Mouse (Mus musculus) lung, embryonic 15.5 days (tissue): ENCODE data around the gene Ift27. TPM values are rescaled to one million over a fixed set of nuclear protein-coding genes. Genes with fewer than 3 reads are reported as not detected.

Experiments
- ATAC-seq: fragments of 200-750 bp; cut with Nextera tagmentation; 2 replicates; pipeline ENCODE4 v1.8.0; 2017; ENCODE audit warnings: moderate number of reproducible peaks, borderline replicate concordance; ENCODE audit not compliant: low FRiP score, low TSS enrichment; ENCODE audit errors: extremely low read depth
- H3K27ac ChIP-seq: fragments of 300-500 bp; sonication (generic); 2 replicates; pipeline ENCODE4 v1.5.1; 2015; ENCODE audit warnings: moderate library complexity, mild to moderate bottlenecking, inconsistent platforms
- H3K27me3 ChIP-seq: fragments of 300-500 bp; sonication (generic); 2 replicates; pipeline ENCODE4 v1.6.1; 2015; ENCODE audit warnings: inconsistent platforms
- H3K36me3 ChIP-seq: fragments of 300-500 bp; sonication (generic); 2 replicates; pipeline ENCODE4 v1.6.1; 2015; ENCODE audit warnings: inconsistent platforms
- H3K4me1 ChIP-seq: fragments of 300-500 bp; sonication (generic); 2 replicates; pipeline ENCODE4 v1.6.1; 2015; ENCODE audit warnings: inconsistent platforms
- H3K4me2 ChIP-seq: fragments of 300-500 bp; sonication (generic); 2 replicates; pipeline ENCODE4 v1.6.1; 2015; ENCODE audit warnings: inconsistent platforms, mild to moderate bottlenecking, moderate library complexity
- H3K4me3 ChIP-seq: fragments of 300-500 bp; sonication (generic); 2 replicates; pipeline ENCODE4 v1.5.1; 2015; ENCODE audit warnings: mild to moderate bottlenecking, inconsistent platforms
- H3K9ac ChIP-seq: fragments of 300-500 bp; sonication (generic); 2 replicates; pipeline ENCODE4 v1.6.1; 2015; ENCODE audit warnings: inconsistent platforms
- H3K9me3 ChIP-seq: fragments of 300-500 bp; sonication (generic); 2 replicates; pipeline ENCODE4 v1.6.1; 2016; ENCODE audit warnings: inconsistent platforms
- WGBS: fragments of 180-500 bp; shearing (Covaris S2); methylation state at CpG from one replicate; pipeline ENCODE4 v1.1.7; 2015; 5-methylcytosine and 5-hydroxymethylcytosine counted together
- polyA plus RNA-seq: library from polyadenylated mRNA; unstranded; fragments of >200 nt; fragmentation: Nextera tagmentation; extraction: Ambion mirVana; gene quantifications from 2 replicates; pipeline ENCODE4 v1.2.1, GENCODE M21; 2015

Ift27 gene
- polyA plus RNA-seq, 1 experiment from 2014 or later: 88.0 TPM

- ATAC-seq: no peak
- H3K4me2 ChIP-seq: no peak overlapping the region
- H3K36me3 ChIP-seq: no peaks in the 10 kb centered on the region
- 93% methylated on average over 15 of the region's 15 CpGs for WGBS
- H3K4me3 ChIP-seq: no peak overlapping the region
- H3K27me3 ChIP-seq: no peaks in the 10 kb centered on the region
- no peak overlapping the region for H3K9ac ChIP-seq
- H3K27ac ChIP-seq: no peak overlapping the region
- H3K9me3 ChIP-seq: no peaks in the 10 kb centered on the region
- peaks cover 16% of the 10 kb centered on the region for H3K4me1 ChIP-seq
These were observed 3.2 kb downstream of the Ift27 start for GRCm38 (mm10) chr15:78170708-78171107.

- Histone ChIP-seq H3K4me1 (peaks cover 10% of the 10 kb centered on the region), H3K36me3 (no peaks in the 10 kb centered on the region), H3K9me3 (no peaks in the 10 kb centered on the region), H3K9ac (no peak overlapping the region), H3K4me3 (no peak overlapping the region), H3K4me2 (no peak overlapping the region), H3K27me3 (no peaks in the 10 kb centered on the region), H3K27ac (no peak overlapping the region)
- no peak for ATAC-seq
- 70% methylated on average over 11 of the region's 11 CpGs for WGBS
These were observed 4.3 kb downstream of the Ift27 start for GRCm38 (mm10) chr15:78169566-78169965.

- Histone ChIP-seq H3K36me3 (no peaks in the 10 kb centered on the region), H3K4me1 (no peaks in the 10 kb centered on the region), H3K27ac (no peak overlapping the region), H3K4me2 (no peak overlapping the region), H3K27me3 (no peaks in the 10 kb centered on the region), H3K9ac (no peak overlapping the region), H3K9me3 (no peaks in the 10 kb centered on the region), H3K4me3 (no peak overlapping the region)
- no peak for ATAC-seq
- 83% methylated on average over 4 of the region's 4 CpGs for WGBS
These were observed 8.6 kb downstream of the Ift27 start for GRCm38 (mm10) chr15:78165292-78165691.

- H3K27me3 ChIP-seq: no peaks in the 10 kb centered on the region
- WGBS: 91% methylated on average over 11 of the region's 11 CpGs
- H3K4me3 ChIP-seq: no peak overlapping the region
- no peaks in the 10 kb centered on the region for H3K4me1 ChIP-seq
- no peak overlapping the region for H3K9ac ChIP-seq
- no peaks in the 10 kb centered on the region for H3K36me3 ChIP-seq
- H3K27ac ChIP-seq: no peak overlapping the region
- no peaks in the 10 kb centered on the region for H3K9me3 ChIP-seq
- no peak overlapping the region for H3K4me2 ChIP-seq
- ATAC-seq: no peak
These were observed 9.4 kb downstream of the Ift27 start for GRCm38 (mm10) chr15:78164466-78164865.

- Histone ChIP-seq H3K4me1 (no peaks in the 10 kb centered on the region), H3K27ac (no peak overlapping the region), H3K36me3 (no peaks in the 10 kb centered on the region), H3K9me3 (no peaks in the 10 kb centered on the region), H3K4me2 (no peak overlapping the region), H3K27me3 (no peaks in the 10 kb centered on the region), H3K9ac (no peak overlapping the region), H3K4me3 (no peak overlapping the region)
- WGBS: 73% methylated on average over 9 of the region's 9 CpGs
- no peak for ATAC-seq
These were observed 12.0 kb downstream of the Ift27 start for GRCm38 (mm10) chr15:78161946-78162345.

GRCm38 (mm10) chr15:78158335-78158734 lies 15.6 kb downstream of the Ift27 start:
- Histone ChIP-seq H3K36me3 (no peaks in the 10 kb centered on the region), H3K27ac (no peak overlapping the region), H3K4me3 (no peak overlapping the region), H3K9me3 (no peaks in the 10 kb centered on the region), H3K4me2 (no peak overlapping the region), H3K4me1 (no peaks in the 10 kb centered on the region), H3K27me3 (no peaks in the 10 kb centered on the region), H3K9ac (no peak overlapping the region)
- WGBS: 67% methylated on average over 4 of the region's 5 CpGs
- no peak for ATAC-seq

GRCm38 (mm10) chr15:78157824-78158223 lies 16.1 kb downstream of the Ift27 start:
- no peak overlapping the region for H3K27ac ChIP-seq
- H3K9me3 ChIP-seq: no peaks in the 10 kb centered on the region
- no peak overlapping the region for H3K4me2 ChIP-seq
- no peaks in the 10 kb centered on the region for H3K27me3 ChIP-seq
- H3K36me3 ChIP-seq: no peaks in the 10 kb centered on the region
- H3K4me1 ChIP-seq: no peaks in the 10 kb centered on the region
- 55% methylated on average over 4 of the region's 4 CpGs for WGBS
- no peak overlapping the region for H3K9ac ChIP-seq
- no peak overlapping the region for H3K4me3 ChIP-seq
- no peak for ATAC-seq

GRCm38 (mm10) chr15:78157330-78157729 lies 16.6 kb downstream of the Ift27 start:
- Histone ChIP-seq H3K9me3 (no peaks in the 10 kb centered on the region), H3K9ac (no peak overlapping the region), H3K27ac (no peak overlapping the region), H3K27me3 (no peaks in the 10 kb centered on the region), H3K4me3 (no peak overlapping the region), H3K36me3 (no peaks in the 10 kb centered on the region), H3K4me1 (no peaks in the 10 kb centered on the region), H3K4me2 (no peak overlapping the region)
- no peak for ATAC-seq
- WGBS: 77% methylated on average over 8 of the region's 8 CpGs

GRCm38 (mm10) chr15:78155421-78155820 lies 18.5 kb downstream of the Ift27 start:
- Histone ChIP-seq H3K27ac (no peak overlapping the region), H3K9me3 (no peaks in the 10 kb centered on the region)

GRCm38 (mm10) chr15:78153045-78153775 lies 20.7 kb downstream of the Ift27 start:
- Histone ChIP-seq H3K27me3 (no peaks in the 10 kb centered on the region), H3K4me3 (no peak overlapping the region), H3K9me3 (no peaks in the 10 kb centered on the region), H3K36me3 (no peaks in the 10 kb centered on the region), H3K27ac (no peak overlapping the region), H3K4me1 (no peaks in the 10 kb centered on the region), H3K4me2 (no peak overlapping the region), H3K9ac (no peak overlapping the region)
- WGBS: 55% methylated on average over 11 of the region's 11 CpGs
- no peak for ATAC-seq

More at GRCm38 (mm10) chr15:78155421-78155820, 18.5 kb downstream of the Ift27 start:
- no peaks in the 10 kb centered on the region for H3K4me1 ChIP-seq
- no peak overlapping the region for H3K9ac ChIP-seq
- H3K27me3 ChIP-seq: no peaks in the 10 kb centered on the region
- H3K4me2 ChIP-seq: no peak overlapping the region
- no peak for ATAC-seq
- H3K4me3 ChIP-seq: no peak overlapping the region
- WGBS: 82% methylated on average over 6 of the region's 6 CpGs
- H3K36me3 ChIP-seq: no peaks in the 10 kb centered on the region

GRCm38 (mm10) chr15:78148565-78148964 lies 25.3 kb downstream of the Ift27 start:
- H3K9ac ChIP-seq: no peak overlapping the region
- H3K4me1 ChIP-seq: no peaks in the 10 kb centered on the region
- no peaks in the 10 kb centered on the region for H3K27me3 ChIP-seq
- H3K4me3 ChIP-seq: no peak overlapping the region
- no peak overlapping the region for H3K27ac ChIP-seq
- no peak overlapping the region for H3K4me2 ChIP-seq
- WGBS: 55% methylated on average over 7 of the region's 7 CpGs
- no peak for ATAC-seq
- no peaks in the 10 kb centered on the region for H3K9me3 ChIP-seq
- no peaks in the 10 kb centered on the region for H3K36me3 ChIP-seq

GRCm38 (mm10) chr15:78140226-78140625 lies 33.7 kb downstream of the Ift27 start:
- Histone ChIP-seq H3K36me3 (no peaks in the 10 kb centered on the region), H3K9ac (no peak overlapping the region), H3K27ac (no peak overlapping the region), H3K4me1 (no peaks in the 10 kb centered on the region), H3K4me2 (no peak overlapping the region), H3K9me3 (no peaks in the 10 kb centered on the region), H3K4me3 (no peak overlapping the region), H3K27me3 (no peaks in the 10 kb centered on the region)
- WGBS: 60% methylated on average over 8 of the region's 8 CpGs
- ATAC-seq: no peak

GRCm38 (mm10) chr15:78134606-78135005 lies 39.3 kb downstream of the Ift27 start:
- Histone ChIP-seq H3K9ac (no peak overlapping the region), H3K4me3 (no peak overlapping the region), H3K4me2 (no peak overlapping the region), H3K36me3 (no peaks in the 10 kb centered on the region), H3K9me3 (no peaks in the 10 kb centered on the region), H3K4me1 (no peaks in the 10 kb centered on the region), H3K27me3 (no peaks in the 10 kb centered on the region), H3K27ac (no peak overlapping the region)
- ATAC-seq: no peak
- 31% methylated on average over 6 of the region's 6 CpGs for WGBS
